Mouse (Mus musculus): ENCODE results near the gene Pacsin1. TPM values are rescaled to one million over a fixed set of nuclear protein-coding genes. Genes with fewer than 3 reads are reported as not detected.

The Pacsin1 gene
- polyA plus RNA-seq, 2 experiments: 2.4 to 4.5 TPM

DNA sequence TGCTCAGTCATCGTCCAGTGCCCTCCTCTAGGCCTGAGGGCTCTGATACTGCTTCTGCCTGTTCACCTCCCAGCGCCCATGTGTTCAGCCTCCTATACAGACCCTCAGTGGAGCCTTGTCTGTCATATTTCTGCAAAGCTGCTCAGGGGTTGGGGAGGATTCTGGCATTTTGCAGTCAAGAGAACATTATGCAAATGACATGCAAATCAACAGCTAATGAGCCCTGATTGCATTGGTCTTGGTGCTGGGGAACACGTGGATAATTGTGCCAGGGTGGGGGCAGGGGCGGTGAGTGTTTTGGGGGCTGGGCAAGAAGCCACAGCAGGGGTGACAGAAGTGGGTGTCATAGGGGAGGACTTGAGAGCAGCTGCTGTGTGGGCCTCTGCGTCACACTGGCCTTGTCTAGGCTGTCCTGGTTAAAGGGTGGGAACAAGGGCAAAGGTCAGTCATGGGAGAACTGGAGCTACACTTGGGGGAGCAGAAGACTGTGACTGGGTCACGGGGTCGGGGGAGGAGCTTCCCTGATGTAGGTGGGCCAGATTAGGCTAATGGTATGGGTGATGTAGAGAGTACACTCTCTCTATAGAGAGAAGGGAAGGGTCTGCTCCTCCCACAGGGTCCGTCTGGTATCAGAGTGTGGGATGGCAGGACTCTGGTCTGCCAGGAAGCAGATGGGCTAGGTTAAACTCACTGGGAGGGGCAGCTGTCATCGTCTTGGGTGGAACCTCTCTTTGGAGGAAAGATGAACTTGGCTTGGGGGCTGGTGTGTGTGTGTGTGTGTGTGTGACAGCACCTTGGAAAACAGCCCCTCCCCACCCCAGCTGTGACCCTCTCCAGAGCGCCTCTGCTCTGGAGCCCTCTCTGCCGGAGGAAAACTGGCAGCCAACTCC, 23.9 kb downstream of the Pacsin1 start:
- Histone ChIP-seq H3K4me1 (ENCODE audit: control insufficient read depth, insufficient read depth, low read length) (no peaks in the 10 kb centered on the region), H3K4me3 (replicated peaks; ENCODE audit: low read length) (no peak overlapping the region), H3K9me3 (ENCODE audit: control insufficient read depth, low read length) (no peaks in the 10 kb centered on the region), H3K27me3 (ENCODE audit: control insufficient read depth, insufficient read depth, low read length) (no peaks in the 10 kb centered on the region), H3K4me2 (replicated peaks; ENCODE audit: low read depth, low read length, severe bottlenecking) (no peak overlapping the region), H3K9ac (ENCODE audit: low read depth, low read length, severe bottlenecking) (no peak overlapping the region), H3K27ac (replicated peaks; ENCODE audit: low read depth, low read length) (no peak overlapping the region), H3K36me3 (ENCODE audit: control insufficient read depth, insufficient read depth, low read length) (no peaks in the 10 kb centered on the region)
- DNase-seq (ENCODE audit: low spot score) (no peak), ATAC-seq (ENCODE audit: low FRiP score, low read depth) (no peak)
- 41% methylated on average over 11 of the region's 11 CpGs for WGBS
- no peak for TF ChIP-seq POLR2A (IDR thresholded peaks at IDR 0.05; ENCODE audit: borderline replicate concordance, extremely low read depth, insufficient read depth, insufficient read length)

DNA sequence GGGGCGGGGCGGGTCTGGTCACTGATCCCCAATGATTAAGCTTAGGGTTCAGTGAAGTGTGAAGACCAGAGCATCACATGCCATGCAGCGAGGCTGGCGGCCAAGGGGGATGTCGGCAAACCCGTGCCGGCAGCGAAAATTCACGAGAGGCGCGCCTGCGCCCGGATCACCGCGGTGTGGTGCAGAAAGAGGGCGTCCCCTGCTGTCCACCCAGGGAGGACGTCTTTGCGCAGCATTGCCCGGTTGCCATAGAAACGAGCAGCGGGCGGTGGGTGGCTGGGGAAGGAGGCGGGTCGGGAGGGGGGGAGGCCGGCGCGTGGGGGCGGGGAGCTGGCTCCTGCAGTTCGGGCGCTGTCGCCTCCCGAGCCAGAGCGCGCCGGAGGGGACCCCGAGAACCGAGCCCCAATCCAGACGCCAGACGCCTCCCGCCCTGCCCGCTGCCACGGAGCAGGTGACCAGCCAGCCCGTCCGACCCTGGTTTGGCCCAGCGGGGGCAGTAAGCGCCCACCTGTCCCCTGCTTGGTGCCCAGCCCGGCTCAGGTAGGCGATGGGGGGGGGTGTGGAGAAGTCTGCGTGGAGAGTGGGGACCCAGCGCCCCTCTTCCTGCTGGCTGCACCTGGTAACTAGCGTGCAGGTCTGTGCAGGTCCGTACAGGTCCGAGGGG, 29.7 kb downstream of the Pacsin1 start:
- H3K27me3 ChIP-seq (ENCODE audit: control insufficient read depth, insufficient read depth, low read length): peaks cover 25% of the 10 kb centered on the region
- no peaks in the 10 kb centered on the region for H3K36me3 ChIP-seq (ENCODE audit: control insufficient read depth, insufficient read depth, low read length)
- H3K9me3 ChIP-seq (ENCODE audit: control insufficient read depth, low read length): no peaks in the 10 kb centered on the region
- peak overlapping the region; percentile 95 for H3K4me2 ChIP-seq (replicated peaks; ENCODE audit: low read depth, low read length, severe bottlenecking)
- DNase-seq (ENCODE audit: low spot score) (peak; percentile 35), ATAC-seq (ENCODE audit: low FRiP score, low read depth) (peak; percentile 63; the same call in 1 of the 2 replicates)
- peak overlapping the region; percentile 45 for H3K4me3 ChIP-seq (replicated peaks; ENCODE audit: low read length)
- no peak overlapping the region for H3K27ac ChIP-seq (replicated peaks; ENCODE audit: low read depth, low read length)
- no peak for TF ChIP-seq POLR2A (IDR thresholded peaks at IDR 0.05; ENCODE audit: borderline replicate concordance, extremely low read depth, insufficient read depth, insufficient read length)
- WGBS: 1% methylated on average over 42 of the region's 53 CpGs
- H3K9ac ChIP-seq (ENCODE audit: low read depth, low read length, severe bottlenecking): peak overlapping the region; percentile 40
- peaks cover 4% of the 10 kb centered on the region for H3K4me1 ChIP-seq (ENCODE audit: control insufficient read depth, insufficient read depth, low read length)

DNA sequence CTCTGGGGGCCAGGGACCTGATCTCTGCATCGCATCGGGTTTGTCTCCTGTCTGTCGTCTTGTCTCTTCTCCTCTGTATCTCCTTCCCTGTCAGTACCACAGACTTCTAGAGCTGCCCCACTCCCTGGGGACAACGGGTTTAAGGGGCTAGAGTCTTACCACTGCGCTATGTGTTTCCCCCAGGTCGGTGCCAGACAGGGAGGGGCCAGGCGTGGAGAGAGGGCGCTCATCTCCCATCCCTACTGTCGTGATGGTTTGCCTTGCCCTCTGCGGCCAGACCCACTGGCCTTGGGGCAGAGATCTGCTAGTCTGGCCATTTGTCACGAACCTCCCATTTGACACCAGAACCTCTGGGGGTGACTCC, 30.2 kb downstream of the Pacsin1 start:
- Histone ChIP-seq H3K9me3 (ENCODE audit: control insufficient read depth, low read length) (no peaks in the 10 kb centered on the region), H3K4me2 (replicated peaks; ENCODE audit: low read depth, low read length, severe bottlenecking) (peak overlapping the region; percentile 95), H3K36me3 (ENCODE audit: control insufficient read depth, insufficient read depth, low read length) (no peaks in the 10 kb centered on the region), H3K4me3 (replicated peaks; ENCODE audit: low read length) (peak overlapping the region; percentile 45), H3K9ac (ENCODE audit: low read depth, low read length, severe bottlenecking) (peak overlapping the region; percentile 40), H3K27me3 (ENCODE audit: control insufficient read depth, insufficient read depth, low read length) (peaks cover 25% of the 10 kb centered on the region), H3K4me1 (ENCODE audit: control insufficient read depth, insufficient read depth, low read length) (peaks cover 4% of the 10 kb centered on the region), H3K27ac (replicated peaks; ENCODE audit: low read depth, low read length) (no peak overlapping the region)
- ATAC-seq (ENCODE audit: low FRiP score, low read depth) (no peak), DNase-seq (ENCODE audit: low spot score) (no peak)
- TF ChIP-seq POLR2A (IDR thresholded peaks at IDR 0.05; ENCODE audit: borderline replicate concordance, extremely low read depth, insufficient read depth, insufficient read length): no peak
- 4% methylated on average over 11 of the region's 11 CpGs for WGBS

DNA sequence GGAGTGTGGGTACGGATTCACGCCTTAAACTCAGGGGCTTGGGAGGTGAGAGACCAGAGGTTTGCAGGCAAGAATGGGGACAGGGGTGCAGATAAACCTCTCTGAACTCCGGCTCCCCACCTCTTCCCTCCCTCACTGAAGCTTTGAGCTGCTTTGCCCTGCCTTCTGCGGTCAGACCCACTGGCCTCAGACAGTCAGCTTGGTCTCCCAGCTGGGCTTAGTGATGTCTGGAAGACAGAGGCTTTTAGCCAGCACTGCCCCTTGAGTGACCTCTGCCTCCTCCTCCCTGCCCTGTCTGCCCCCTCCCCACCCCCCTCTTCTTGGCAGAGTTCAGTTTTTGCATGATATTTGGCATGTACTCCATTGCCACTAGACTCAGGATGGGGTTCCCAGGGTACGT, 31.1 kb downstream of the Pacsin1 start:
- H3K4me2 ChIP-seq (replicated peaks; ENCODE audit: low read depth, low read length, severe bottlenecking): no peak overlapping the region
- WGBS: 45% methylated on average over 5 of the region's 5 CpGs

DNA sequence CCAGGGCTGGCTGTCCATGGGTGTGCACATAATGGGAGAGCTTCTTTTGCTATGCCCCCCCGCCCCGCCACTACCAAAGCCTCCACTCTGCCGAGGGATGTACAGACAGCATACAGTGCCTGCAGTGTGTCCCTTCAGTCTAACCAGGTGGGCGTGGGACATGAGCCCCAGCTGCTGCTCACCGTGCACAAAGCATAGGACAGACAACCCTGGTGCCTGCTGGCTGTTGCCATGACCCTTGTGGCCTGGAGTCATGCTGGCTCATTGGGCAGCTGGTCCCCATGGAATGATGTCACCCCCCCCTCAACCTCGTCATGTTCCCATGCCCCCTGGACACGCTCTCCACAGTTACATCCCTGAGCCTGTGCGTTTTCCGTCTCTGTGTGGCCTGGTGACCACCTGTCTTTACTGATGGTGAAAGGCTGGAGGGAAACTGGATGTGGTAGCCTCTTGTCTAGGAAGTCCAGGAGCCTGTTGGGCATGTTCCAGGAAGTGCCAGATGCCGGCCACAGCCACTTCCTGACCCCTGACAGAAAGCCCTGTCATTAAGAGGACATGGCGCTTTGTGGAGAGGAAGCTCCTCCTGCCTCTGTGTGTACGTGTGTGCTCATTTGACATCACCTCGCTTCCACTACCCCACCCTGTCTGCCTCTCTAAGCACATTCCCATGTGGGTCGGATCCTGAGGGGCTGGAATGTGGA, 35.8 kb downstream of the Pacsin1 start:
- no peak overlapping the region for H3K4me3 ChIP-seq (replicated peaks; ENCODE audit: low read length)
- TF ChIP-seq POLR2A (IDR thresholded peaks at IDR 0.05; ENCODE audit: borderline replicate concordance, extremely low read depth, insufficient read depth, insufficient read length): no peak
- H3K27me3 ChIP-seq (ENCODE audit: control insufficient read depth, insufficient read depth, low read length): peaks cover 9% of the 10 kb centered on the region
- no peaks in the 10 kb centered on the region for H3K9me3 ChIP-seq (ENCODE audit: control insufficient read depth, low read length)
- H3K4me2 ChIP-seq (replicated peaks; ENCODE audit: low read depth, low read length, severe bottlenecking): no peak overlapping the region
- DNase-seq (ENCODE audit: low spot score): no peak
- no peaks in the 10 kb centered on the region for H3K4me1 ChIP-seq (ENCODE audit: control insufficient read depth, insufficient read depth, low read length)
- H3K27ac ChIP-seq (replicated peaks; ENCODE audit: low read depth, low read length): no peak overlapping the region
- no peak overlapping the region for H3K9ac ChIP-seq (ENCODE audit: low read depth, low read length, severe bottlenecking)
- 70% methylated on average over 13 of the region's 14 CpGs for WGBS
- no peak for ATAC-seq (ENCODE audit: low FRiP score, low read depth)
- no peaks in the 10 kb centered on the region for H3K36me3 ChIP-seq (ENCODE audit: control insufficient read depth, insufficient read depth, low read length)

More for the DNA sequence above, 31.1 kb downstream of the Pacsin1 start:
- peaks cover 25% of the 10 kb centered on the region for H3K27me3 ChIP-seq (ENCODE audit: control insufficient read depth, insufficient read depth, low read length)
- H3K36me3 ChIP-seq (ENCODE audit: control insufficient read depth, insufficient read depth, low read length): no peaks in the 10 kb centered on the region
- H3K27ac ChIP-seq (replicated peaks; ENCODE audit: low read depth, low read length): no peak overlapping the region
- no peak overlapping the region for H3K9ac ChIP-seq (ENCODE audit: low read depth, low read length, severe bottlenecking)
- H3K4me3 ChIP-seq (replicated peaks; ENCODE audit: low read length): no peak overlapping the region
- ATAC-seq (ENCODE audit: low FRiP score, low read depth) (no peak), DNase-seq (ENCODE audit: low spot score) (no peak)
- peaks cover 4% of the 10 kb centered on the region for H3K4me1 ChIP-seq (ENCODE audit: control insufficient read depth, insufficient read depth, low read length)
- TF ChIP-seq POLR2A (IDR thresholded peaks at IDR 0.05; ENCODE audit: borderline replicate concordance, extremely low read depth, insufficient read depth, insufficient read length): no peak
- no peaks in the 10 kb centered on the region for H3K9me3 ChIP-seq (ENCODE audit: control insufficient read depth, low read length)
